Mouse (Mus musculus) embryonic stem cell, embryonic (primary cell): ENCODE results near the gene Pnrc2.

Experiments
- CTCF ChIA-PET, 4 experiments: fragments of 300-600 bp in 2 of 4; fragments of 350-600 bp in 2 of 4; sonication (Branson Sonifier 250); formaldehyde crosslinking; loops; one replicate each; lab custom pipeline; 2022; ENCODE audit warnings: inconsistent platforms in 2 of 4; lab: Charles Lee
- POLR2A ChIA-PET, 4 experiments: fragments of 300-600 bp in 2 of 4; fragments of 350-600 bp in 2 of 4; sonication (Branson Sonifier 250); formaldehyde crosslinking; loops; one replicate each; lab custom pipeline; 2022; ENCODE audit warnings: antibody characterized with exemption in 4 of 4, inconsistent platforms in 1 of 4; lab: Charles Lee

The Pnrc2 gene

GRCm38 (mm10) chr4:135902606-135903242 lies 29.1 kb upstream of the Pnrc2 start:
- POLR2A ChIA-PET: interaction anchor here in 2 of 4 experiments (0.9 to 1.4 kb wide), 2 partner anchors 8 to 14 kb away, joined by 3 read pairs; partner anchors contain the start of gene Cnr2 (in 1 of the 2)
- CTCF ChIA-PET: interaction anchor here in 3 of 4 experiments (0.6 to 1.5 kb wide), 4 partner anchors 13 to 133 kb away, joined by 3 to 4 read pairs (median 3); partner anchors contain the start of gene Fuca1 (in 1 of the 3)

DNA sequence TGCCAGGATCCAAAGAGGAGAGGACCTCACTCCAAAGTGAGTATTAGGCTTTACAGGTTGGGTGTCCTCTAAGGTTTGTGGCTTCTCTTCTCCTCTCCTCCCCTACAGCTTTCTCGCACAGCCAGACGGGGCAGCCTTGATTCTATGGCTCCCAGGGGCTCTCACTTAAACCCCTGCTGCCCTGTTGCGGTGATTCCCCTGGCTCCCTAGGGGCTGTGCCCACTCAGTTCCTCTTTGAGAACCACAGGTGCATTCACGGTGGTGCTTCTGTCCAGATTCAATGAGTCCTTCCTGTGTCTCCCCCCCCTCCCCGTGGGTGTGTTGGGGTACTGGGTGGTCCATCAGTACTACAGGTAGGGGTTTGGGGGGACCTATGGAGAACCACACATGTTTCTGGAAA lies 26.4 kb upstream of the Pnrc2 start:
- ChIA-PET CTCF (interaction anchor here in 1 of 4 experiments (3.9 kb wide), 1 partner anchor 21 kb away, joined by 32 read pairs; the partner anchor contains the start of gene Fuca1), POLR2A (interaction anchor here in 2 of 4 experiments (1.4 to 7.9 kb wide), 4 partner anchors 16 to 28 kb away, joined by 3 to 40 read pairs (median 20); partner anchors contain the start of gene Fuca1 (in 2 of the 2))

DNA sequence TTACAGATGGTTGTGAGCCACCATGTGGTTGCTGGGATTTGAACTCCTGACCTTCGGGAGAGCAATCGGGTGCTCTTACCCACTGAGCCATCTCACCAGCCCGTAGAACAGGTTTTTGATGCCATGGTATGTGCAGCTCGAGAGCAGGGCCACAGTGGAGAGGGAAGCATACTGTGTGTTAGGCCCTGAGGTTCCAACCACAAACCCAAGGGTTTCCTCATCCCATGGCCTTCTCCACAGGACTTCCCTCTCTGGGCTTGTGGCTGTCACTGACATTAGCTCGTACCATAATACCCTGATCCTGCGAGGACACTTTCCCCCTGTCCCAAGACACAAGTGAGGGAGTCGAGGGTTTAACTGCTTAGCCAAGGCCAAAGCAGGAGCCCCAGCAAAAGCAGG lies 25.4 kb upstream of the Pnrc2 start:
- POLR2A ChIA-PET: interaction anchor here in 3 of 4 experiments (0.6 to 7.9 kb wide), 42 partner anchors 9 to 603 kb away, joined by 3 to 40 read pairs (median 6); partner anchors contain the start of genes Fuca1 (in 3 of the 3), Hmgcl (in 2 of the 3), Srsf10 (in 2 of the 3) and Pithd1 (in 1 of the 3)
- CTCF ChIA-PET: interaction anchor here in 3 of 4 experiments (0.6 to 3.9 kb wide), 13 partner anchors 9 to 207 kb away, joined by 3 to 32 read pairs (median 5); partner anchors contain the start of genes Fuca1 (in 3 of the 3) and Hmgcl (in 1 of the 3)

DNA sequence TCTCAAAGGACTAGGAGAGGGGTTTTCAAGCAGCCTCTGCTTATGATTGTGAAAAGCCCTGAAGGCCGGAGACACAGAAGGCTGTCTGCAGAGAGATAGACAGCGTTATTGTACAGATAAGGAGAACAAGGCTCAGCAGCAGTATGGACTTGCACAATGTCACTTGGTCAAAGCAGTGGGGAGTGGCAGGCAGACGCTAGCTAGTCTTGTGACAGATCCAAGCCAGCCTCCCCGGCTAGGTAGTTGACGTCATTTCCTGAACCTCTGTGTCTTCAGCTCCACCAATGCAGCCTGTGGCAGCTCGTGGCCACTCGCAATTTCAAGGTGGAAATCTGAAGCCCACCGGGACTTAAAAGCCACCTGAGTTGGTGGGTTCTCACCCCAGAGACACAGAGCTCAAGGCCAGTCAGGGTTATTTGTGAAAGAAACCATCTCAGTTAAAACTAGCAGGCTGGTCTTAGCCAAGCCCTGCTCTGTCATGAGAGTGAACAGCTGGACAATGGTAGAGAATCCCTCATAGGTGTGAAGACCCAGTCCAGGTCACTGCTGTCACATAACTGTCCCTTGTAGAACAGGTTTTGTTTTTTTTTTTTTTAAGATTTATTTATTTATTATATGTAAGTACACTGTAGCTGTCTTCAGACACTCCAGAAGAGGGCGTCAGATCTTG lies 24.9 kb upstream of the Pnrc2 start:
- ChIA-PET POLR2A (interaction anchor here (0.6 to 7.9 kb wide), 57 partner anchors 9 to 900 kb away, joined by 3 to 40 read pairs (median 4); partner anchors contain the start of genes Fuca1 (in 3 of the 4), Hmgcl (in 2 of the 4), Srsf10 (in 2 of the 4) and Pithd1 (in 1 of the 4)), CTCF (interaction anchor here (0.5 to 3.9 kb wide), 21 partner anchors 9 to 545 kb away, joined by 3 to 32 read pairs (median 4); partner anchors contain the start of genes Fuca1 (in 3 of the 4), Gale (in 1 of the 4) and Hmgcl (in 1 of the 4))

DNA sequence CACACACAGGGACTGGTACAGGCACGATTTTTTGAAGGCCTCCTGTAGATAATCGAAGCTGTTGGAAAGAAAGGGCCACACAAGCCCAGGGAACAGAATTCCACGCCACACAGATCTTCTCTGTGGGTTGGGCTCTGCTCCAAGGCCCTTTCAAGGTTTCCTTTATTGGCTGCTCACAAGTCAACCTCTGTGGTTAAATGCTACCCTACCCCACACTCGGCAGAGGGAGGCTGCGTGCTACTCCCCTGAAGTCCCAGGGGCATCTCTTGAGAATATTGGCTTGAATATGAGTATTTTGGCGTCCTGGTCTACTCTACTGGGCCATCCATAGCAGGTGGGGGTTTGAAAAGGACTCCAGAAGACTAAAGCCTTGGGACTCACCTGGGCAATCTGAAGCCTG lies 22.5 kb upstream of the Pnrc2 start:
- CTCF ChIA-PET: interaction anchor here in 2 of 4 experiments (1.0 to 4.5 kb wide), 3 partner anchors 12 to 211 kb away, joined by 3 to 30 read pairs (median 3); partner anchors contain the start of gene Fuca1 (in 1 of the 2)
- POLR2A ChIA-PET: interaction anchor here (0.6 to 7.9 kb wide), 9 partner anchors 12 to 245 kb away, joined by 3 to 35 read pairs (median 9); partner anchors contain the start of gene Fuca1 (in 1 of the 4)

DNA sequence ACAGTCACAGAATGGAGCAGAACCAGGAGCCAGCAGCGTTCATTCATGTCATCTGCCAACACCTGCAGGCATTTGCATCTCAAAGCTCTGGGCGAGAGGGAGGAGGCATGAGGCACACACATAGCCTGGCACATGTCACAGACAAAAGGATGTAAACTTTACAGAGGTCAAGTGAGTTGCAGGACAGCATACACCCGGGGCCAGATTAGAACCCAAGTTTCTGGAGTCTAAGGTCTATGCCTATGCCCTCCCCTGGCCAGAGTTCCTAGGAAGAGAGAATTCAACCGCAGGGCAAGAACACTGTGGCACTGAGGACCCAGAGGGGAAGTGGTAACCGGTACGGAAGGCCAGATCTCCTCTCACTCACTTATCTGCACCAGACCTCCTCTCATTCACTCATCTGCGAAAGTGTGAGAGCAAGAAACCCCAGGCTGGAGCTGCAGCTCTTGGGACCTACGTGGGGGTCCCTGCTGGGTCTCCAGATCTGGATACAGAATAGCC lies 21.5 kb upstream of the Pnrc2 start, which contains the start of gene Cnr2:
TSS of gene Cnr2 (plus strand) at position 324 of the 501 bp plus-strand sequence.
- ChIA-PET POLR2A (interaction anchor here in 3 of 4 experiments (0.6 to 7.9 kb wide), 18 partner anchors 8 to 93 kb away, joined by 3 to 35 read pairs (median 3); partner anchors contain the start of genes Fuca1 (in 2 of the 3), Pithd1 (in 1 of the 3) and Pnrc2 (in 1 of the 3)), CTCF (interaction anchor here in 1 of 4 experiments (4.5 kb wide), 1 partner anchor 26 kb away, joined by 30 read pairs; the partner anchor contains the start of gene Fuca1)

DNA sequence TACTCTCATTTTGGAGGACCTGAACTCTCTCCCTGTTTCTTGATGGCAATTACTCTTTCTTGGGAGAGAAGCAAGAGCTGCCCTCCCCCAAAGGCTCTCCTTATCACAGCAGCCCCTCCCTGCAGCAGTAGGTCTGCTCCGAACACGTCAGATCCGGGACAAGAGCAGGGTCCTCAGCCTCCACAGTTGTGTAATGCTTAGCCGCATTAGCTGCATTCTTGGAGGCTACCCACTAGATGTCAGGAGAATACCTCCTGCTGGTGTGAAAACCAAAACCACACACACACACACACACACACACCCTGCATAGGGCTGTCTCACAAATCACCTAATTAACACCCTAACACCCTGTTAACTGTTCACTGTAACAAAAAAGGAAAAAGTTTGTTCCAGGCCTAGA lies 19.2 kb upstream of the Pnrc2 start:
- ChIA-PET POLR2A (interaction anchor here (0.6 to 7.9 kb wide), 9 partner anchors 12 to 70 kb away, joined by 3 to 35 read pairs (median 3); partner anchors contain the start of gene Fuca1 (in 2 of the 4)), CTCF (interaction anchor here in 3 of 4 experiments (0.6 to 4.5 kb wide), 11 partner anchors 9 to 636 kb away, joined by 3 to 30 read pairs (median 3); partner anchors contain the start of genes Fuca1 (in 1 of the 3) and Rpl11 (in 1 of the 3))

DNA sequence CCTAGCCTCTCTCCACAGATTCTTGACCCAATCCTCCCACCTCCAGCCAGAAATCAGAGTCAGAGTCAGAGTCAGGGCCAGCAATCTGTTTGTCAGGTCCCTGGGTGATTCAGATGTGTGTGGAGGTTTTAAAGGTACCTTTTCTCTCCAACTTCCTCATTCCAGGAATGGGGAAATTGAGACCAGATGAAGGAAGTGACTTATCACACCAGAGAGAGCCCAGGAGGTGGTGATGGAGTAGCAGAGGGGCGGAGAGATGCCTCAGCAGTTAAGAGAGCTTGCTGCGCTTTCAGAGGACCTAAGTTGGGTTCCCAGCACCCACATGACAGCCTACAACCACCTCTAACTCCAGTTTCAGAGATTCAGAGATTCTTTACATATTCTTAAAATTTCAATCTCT lies 17.9 kb upstream of the Pnrc2 start:
- POLR2A ChIA-PET: no interaction called here
- CTCF ChIA-PET: interaction anchor here in 1 of 4 experiments (4.5 kb wide), 1 partner anchor 29 kb away, joined by 30 read pairs; the partner anchor contains the start of gene Fuca1

DNA sequence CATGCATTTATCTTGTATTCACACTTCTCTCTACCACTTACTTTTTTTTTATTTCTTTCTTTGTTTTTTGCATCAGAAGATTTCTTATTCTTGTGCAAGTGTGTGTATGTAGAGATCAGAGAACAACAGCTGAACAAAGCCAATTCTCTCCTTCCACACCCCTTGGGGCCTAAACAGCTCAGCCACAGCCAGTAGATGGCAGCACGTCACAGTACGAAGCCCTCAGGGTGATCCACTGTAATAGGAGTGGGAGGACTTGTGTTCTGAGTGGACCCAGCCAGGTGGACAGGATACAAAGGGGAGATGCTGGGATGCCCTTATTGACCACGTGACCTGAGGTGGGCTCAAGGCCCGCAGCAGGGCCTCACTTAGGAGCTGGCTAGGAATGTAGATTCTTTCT lies 16.2 kb upstream of the Pnrc2 start:
- CTCF ChIA-PET: interaction anchor here (0.6 to 3.1 kb wide), 47 partner anchors 9 to 1061 kb away, joined by 3 to 44 read pairs (median 4); partner anchors contain the start of genes Fuca1 (in 3 of the 4), Gale (in 2 of the 4), E2f2 (in 1 of the 4) and Pnrc2 (in 1 of the 4)
- POLR2A ChIA-PET: interaction anchor here (0.6 to 3.7 kb wide), 16 partner anchors 8 to 163 kb away, joined by 3 to 27 read pairs (median 5); partner anchors contain the start of genes Srsf10 (in 2 of the 4), Fuca1 (in 1 of the 4), Hmgcl (in 1 of the 4) and Pithd1 (in 1 of the 4)

DNA sequence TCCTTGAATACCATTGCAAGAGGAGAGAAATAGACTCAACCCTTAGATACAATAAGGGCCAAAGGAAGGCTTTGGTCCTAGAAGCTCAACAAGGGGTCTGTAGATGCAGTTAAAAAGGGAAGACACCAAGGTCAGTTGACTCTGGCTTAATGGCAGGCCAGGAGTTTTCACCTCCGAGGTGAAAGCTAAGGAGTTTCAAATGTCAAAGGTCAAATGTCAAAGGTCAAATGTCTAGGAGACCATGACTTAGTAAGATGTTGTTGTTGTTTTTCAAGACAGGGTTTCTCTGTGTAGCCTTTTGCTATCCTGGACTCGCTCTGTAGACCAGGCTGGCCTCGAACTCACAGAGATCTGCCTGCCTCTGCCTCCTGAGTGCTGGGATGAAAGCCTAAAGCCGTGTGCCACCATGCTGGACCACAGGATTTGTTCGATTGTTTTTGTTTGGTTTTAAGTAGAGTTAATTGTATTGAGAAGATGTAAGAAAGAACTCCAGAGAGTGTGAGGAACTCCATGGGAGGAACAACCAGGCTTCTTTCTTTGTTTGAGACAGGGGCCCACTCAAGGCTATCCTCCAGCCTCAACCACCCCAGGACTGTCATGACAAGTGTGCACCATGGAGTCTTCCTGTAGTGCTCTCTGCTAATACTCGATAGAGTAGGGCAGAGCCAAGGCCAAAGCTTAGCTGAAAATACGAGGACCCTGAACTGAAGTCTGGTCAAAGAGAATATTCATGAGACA lies 15.7 kb upstream of the Pnrc2 start:
- CTCF ChIA-PET: interaction anchor here (0.6 to 3.1 kb wide), 56 partner anchors 9 to 1061 kb away, joined by 3 to 44 read pairs (median 4); partner anchors contain the start of genes Fuca1 (in 3 of the 4), Gale (in 2 of the 4), E2f2 (in 1 of the 4) and Pnrc2 (in 1 of the 4)
- POLR2A ChIA-PET: interaction anchor here (0.6 to 3.7 kb wide), 30 partner anchors 9 to 562 kb away, joined by 3 to 27 read pairs (median 4); partner anchors contain the start of genes Pithd1 (in 2 of the 4), Srsf10 (in 2 of the 4), Fuca1 (in 1 of the 4) and Hmgcl (in 1 of the 4)

- POLR2A ChIA-PET: interaction anchor here in 3 of 4 experiments (0.6 to 3.7 kb wide), 36 partner anchors 9 to 563 kb away, joined by 3 to 27 read pairs (median 4); partner anchors contain the start of genes Fuca1 (in 2 of the 3), Srsf10 (in 2 of the 3), Hmgcl (in 1 of the 3) and Pithd1 (in 1 of the 3)
- CTCF ChIA-PET: interaction anchor here (0.6 to 3.1 kb wide), 28 partner anchors 10 to 670 kb away, joined by 3 to 44 read pairs (median 4); partner anchors contain the start of gene Fuca1 (in 3 of the 4)
Measured at GRCm38 (mm10) chr4:135888448-135889057, 14.9 kb upstream of the Pnrc2 start.

- ChIA-PET POLR2A (interaction anchor here in 3 of 4 experiments (0.7 to 4.3 kb wide), 8 partner anchors 11 to 448 kb away, joined by 3 to 31 read pairs (median 4); partner anchors contain the start of genes Pnrc2 (in 2 of the 3), Fuca1 (in 1 of the 3) and Rpl11 (in 1 of the 3)), CTCF (interaction anchor here in 3 of 4 experiments (0.6 to 2.0 kb wide), 8 partner anchors 34 to 177 kb away, joined by 3 to 7 read pairs (median 3); partner anchors contain the start of genes Fuca1 (in 2 of the 3) and Rpl11 (in 1 of the 3))
Measured at GRCm38 (mm10) chr4:135886184-135886583, 12.5 kb upstream of the Pnrc2 start.

GRCm38 (mm10) chr4:135885676-135886075 lies 12.0 kb upstream of the Pnrc2 start:
- CTCF ChIA-PET: interaction anchor here in 2 of 4 experiments (0.7 to 2.0 kb wide), 6 partner anchors 13 to 168 kb away, joined by 3 to 7 read pairs (median 4); partner anchors contain the start of genes Fuca1 (in 2 of the 2) and Rpl11 (in 1 of the 2)
- POLR2A ChIA-PET: interaction anchor here in 2 of 4 experiments (0.7 to 4.3 kb wide), 11 partner anchors 10 to 168 kb away, joined by 3 to 31 read pairs (median 5); partner anchors contain the start of genes Fuca1 (in 2 of the 2), Pnrc2 (in 2 of the 2), Rpl11 (in 1 of the 2) and Srsf10 (in 1 of the 2)

GRCm38 (mm10) chr4:135884531-135884930 lies 10.9 kb upstream of the Pnrc2 start:
- CTCF ChIA-PET: interaction anchor here in 3 of 4 experiments (0.6 to 2.7 kb wide), 8 partner anchors 8 to 116 kb away, joined by 3 to 11 read pairs (median 4); partner anchors contain the start of gene Fuca1 (in 1 of the 3)
- POLR2A ChIA-PET: interaction anchor here in 3 of 4 experiments (0.6 to 4.3 kb wide), 17 partner anchors 9 to 164 kb away, joined by 3 to 31 read pairs (median 4); partner anchors contain the start of genes Fuca1 (in 2 of the 3), Pnrc2 (in 2 of the 3), Gale (in 1 of the 3) and Srsf10 (in 1 of the 3)
